Mouse (Mus musculus) CH12.LX (cell line): Measurements from ENCODE around the gene Abr. TPM values are rescaled to one million over a fixed set of nuclear protein-coding genes. Genes with fewer than 3 reads are reported as not detected.

Experiments used
- DNase-seq: peaks from one replicate; pipeline ENCODE4 v3.0.0-alpha.2; 2013; ENCODE audit errors: extremely low read depth
- H3K27ac ChIP-seq: 2 replicates; pipeline ENCODE4 v1.5.1; 2012; ENCODE audit warnings: low read depth, mild to moderate bottlenecking, control low read depth, moderate library complexity; ENCODE audit not compliant: insufficient read depth
- H3K27me3 ChIP-seq: replicated peaks from 2 replicates; pipeline ENCODE3; 2012; ENCODE audit warnings: inconsistent platforms
- H3K36me3 ChIP-seq, 2 experiments: replicated peaks in 1 of 2; 2 replicates each; pipeline versions ENCODE3 to v1.6.1; 2012; ENCODE audit warnings: inconsistent platforms in 1 of 2, low read length in 1 of 2, mild to moderate bottlenecking in 1 of 2, mixed read lengths in 1 of 2, moderate library complexity in 1 of 2; ENCODE audit not compliant: control insufficient read depth in 1 of 2, insufficient read depth in 1 of 2
- H3K4me1 ChIP-seq, 2 experiments: 2 replicates each; pipeline ENCODE4 v1.6.1; 2012; ENCODE audit warnings: inconsistent platforms in 1 of 2, moderate library complexity in 1 of 2; ENCODE audit not compliant: insufficient read depth in 2 of 2, control insufficient read depth in 1 of 2
- H3K4me2 ChIP-seq: 2 replicates; pipeline ENCODE4 v1.6.1; 2012; ENCODE audit warnings: low read depth, mild to moderate bottlenecking, control low read depth; ENCODE audit not compliant: poor library complexity, insufficient read depth, severe bottlenecking
- H3K4me3 ChIP-seq, 3 experiments: fragments of 150-350 bp in 1 of 3; sonication (generic) in 1 of 3; replicated peaks in 1 of 3; 2 replicates each; pipeline versions ENCODE3 to v1.5.1; 2011 to 2012; ENCODE audit warnings: low read depth in 2 of 3, low read length in 2 of 3, mild to moderate bottlenecking in 2 of 3, moderate library complexity in 2 of 3, control low read depth in 1 of 3, improper control_type of control experiment in 1 of 3, inconsistent platforms in 1 of 3, mixed read lengths in 1 of 3; ENCODE audit not compliant: poor library complexity in 1 of 3
- H3K79me2 ChIP-seq: replicated peaks from 2 replicates; pipeline ENCODE4 v1.6.1; 2012; ENCODE audit warnings: mild to moderate bottlenecking, moderate library complexity; ENCODE audit not compliant: control insufficient read depth, poor library complexity, insufficient read depth, severe bottlenecking; ENCODE audit errors: extremely low read depth
- H3K9ac ChIP-seq: 2 replicates; pipeline ENCODE4 v1.6.1; 2012; ENCODE audit warnings: low read depth, mild to moderate bottlenecking, control low read depth, moderate library complexity; ENCODE audit not compliant: insufficient read depth
- H3K9me3 ChIP-seq: replicated peaks from 2 replicates; pipeline ENCODE3; 2012; ENCODE audit warnings: low read length, inconsistent platforms, mixed read lengths
- CHD1 ChIP-seq: IDR thresholded peaks from 2 replicates; pipeline ENCODE4 v1.6.1; 2012; ENCODE audit warnings: low read depth, low read length, improper control_type of control experiment, inconsistent platforms
- CTCF ChIP-seq, 2 experiments: IDR thresholded peaks in 1 of 2; conservative IDR thresholded peaks in 1 of 2; 2 replicates each; pipeline ENCODE4 v1.5.1; 2011 to 2012; ENCODE audit warnings: low read depth in 2 of 2, low read length in 2 of 2, improper control_type of control experiment in 1 of 2, inconsistent platforms in 1 of 2, mild to moderate bottlenecking in 1 of 2, moderate library complexity in 1 of 2
- E2F4 ChIP-seq: IDR thresholded peaks from 2 replicates; pipeline ENCODE4 v1.6.1; 2011; ENCODE audit warnings: low read depth, low read length, improper control_type of control experiment; ENCODE audit not compliant: insufficient replicate concordance
- EP300 ChIP-seq: IDR thresholded peaks from 2 replicates; pipeline ENCODE4 v1.6.1; 2011; ENCODE audit warnings: low read length, improper control_type of control experiment
- JUN ChIP-seq: IDR thresholded peaks from 2 replicates; pipeline ENCODE4 v1.6.1; 2011; ENCODE audit warnings: low read depth, mild to moderate bottlenecking, low read length, improper control_type of control experiment, moderate library complexity; ENCODE audit not compliant: insufficient read depth
- MAFK ChIP-seq: IDR thresholded peaks from 2 replicates; pipeline ENCODE4 v1.6.1; 2011; ENCODE audit warnings: low read length, improper control_type of control experiment; ENCODE audit not compliant: insufficient replicate concordance
- MAX ChIP-seq: IDR thresholded peaks from 2 replicates; pipeline ENCODE4 v1.6.1; 2011; ENCODE audit warnings: low read length, improper control_type of control experiment
- MAZ ChIP-seq: IDR thresholded peaks from 2 replicates; pipeline ENCODE4 v1.6.1; 2012; ENCODE audit warnings: low read depth, mild to moderate bottlenecking, inconsistent platforms, low read length, improper control_type of control experiment, moderate library complexity
- POLR2A ChIP-seq: IDR thresholded peaks from 2 replicates; pipeline ENCODE4 v1.6.1; 2011; ENCODE audit warnings: low read depth, mild to moderate bottlenecking, improper control_type of control experiment, low read length
- POLR2AphosphoS2 ChIP-seq: IDR thresholded peaks from 2 replicates; pipeline ENCODE4 v1.6.1; 2011; ENCODE audit warnings: low read depth, low read length, improper control_type of control experiment
- RAD21 ChIP-seq: IDR thresholded peaks from 2 replicates; pipeline ENCODE4 v1.6.1; 2011; ENCODE audit warnings: low read depth, mild to moderate bottlenecking, low read length, improper control_type of control experiment, moderate library complexity
- SMC3 ChIP-seq: IDR thresholded peaks from 2 replicates; pipeline ENCODE4 v1.6.1; 2011; ENCODE audit warnings: low read depth, low read length, improper control_type of control experiment
- TCF12 ChIP-seq: IDR thresholded peaks from 2 replicates; pipeline ENCODE4 v1.6.1; 2014; ENCODE audit warnings: low read depth, mild to moderate bottlenecking, inconsistent platforms, low read length, improper control_type of control experiment
- USF2 ChIP-seq: conservative IDR thresholded peaks from 2 replicates; pipeline ENCODE4 v1.6.1; 2011; ENCODE audit warnings: low read depth, low read length, improper control_type of control experiment
- ZC3H11A ChIP-seq: IDR thresholded peaks from 2 replicates; pipeline ENCODE4 v1.6.1; 2012; ENCODE audit warnings: low read depth, mild to moderate bottlenecking, inconsistent platforms, low read length, improper control_type of control experiment
- ZKSCAN1 ChIP-seq: IDR thresholded peaks from 2 replicates; pipeline ENCODE4 v1.6.1; 2012; ENCODE audit warnings: low read depth, inconsistent platforms, low read length, improper control_type of control experiment, borderline replicate concordance
- dilution Hi-C: fragments of 300-500 bp; cut with MboI; formaldehyde crosslinking; loops from 2 replicates; pipeline ENCODE4 v1.14.3; 2020; ENCODE audit warnings: low sequenced_read_pairs; ENCODE audit not compliant: extremely low pct_unique_long_range_greater_than_20kb, extremely low pct_ligation_motif_present
- in situ Hi-C: fragments of 300-500 bp; cut with MboI; formaldehyde crosslinking; loops from 3 replicates; pipeline ENCODE4 v1.14.3; 2019; ENCODE audit warnings: low sequenced_read_pairs, low pct_ligation_motif_present, low pct_unique_long_range_greater_than_20kb, mixed read lengths
- polyA plus RNA-seq: library from polyadenylated mRNA; unstranded; fragments of >175 nt; gene quantifications from 2 replicates; pipeline ENCODE4 v1.2.1, GENCODE M21; 2012; ENCODE audit warnings: low read depth; ENCODE audit not compliant: insufficient read length
- total RNA-seq, 2 experiments: library from RNA; depleted of rRNA; stranded (reverse); fragments of 300-350 nt in 1 of 2; fragments of >200 nt in 1 of 2; gene quantifications; 2 replicates each; pipeline ENCODE4 v1.2.3; 2012 to 2014

The Abr gene
- total and polyA plus RNA-seq, 3 experiments, result 21.0 to 49.5 (median 37.4) TPM

DNA sequence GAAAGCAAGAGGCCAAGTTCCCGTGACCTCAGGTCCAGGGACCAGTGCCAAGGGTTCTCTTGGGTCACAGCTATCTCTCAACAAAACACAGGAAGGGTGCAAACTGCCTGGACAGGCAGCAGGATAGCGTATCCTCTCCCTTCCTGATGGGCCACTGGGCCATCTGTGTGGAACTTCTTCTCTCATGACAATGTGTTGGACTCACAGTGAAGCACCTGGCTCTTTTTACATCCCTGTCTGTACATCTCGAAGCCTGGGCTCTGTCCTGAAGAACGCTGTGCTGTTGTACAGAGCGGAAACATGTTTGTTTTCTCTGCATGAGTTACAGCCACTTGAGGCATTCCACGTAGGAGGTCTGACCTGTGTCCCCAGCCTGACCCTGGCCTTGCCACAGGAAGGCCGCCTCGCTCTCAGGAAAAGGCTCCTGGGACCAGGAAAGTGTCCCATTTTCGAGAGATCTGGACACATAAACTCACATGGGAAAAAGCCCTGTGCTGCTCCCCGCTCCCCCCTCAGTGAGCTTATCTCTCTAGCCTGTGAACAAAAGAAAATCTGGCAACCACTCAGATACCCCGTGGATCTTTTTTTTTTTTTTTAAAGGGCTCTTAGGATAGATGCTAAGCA lies 242.1 kb downstream of the Abr start:
- no peaks in the 10 kb centered on the region for H3K27me3 ChIP-seq
- H3K4me1 ChIP-seq, result no peaks in the 10 kb centered on the region
- no peak overlapping the region for H3K4me3 ChIP-seq
- TF ChIP-seq SMC3, result no peak
- TF ChIP-seq, all 38 proteins: peak for 0
- Histone ChIP-seq H3K79me2 (no peaks in the 10 kb centered on the region), H3K9me3 (no peaks in the 10 kb centered on the region), H3K9ac (no peak overlapping the region), H3K4me2 (no peak overlapping the region), H3K36me3 (peaks cover 0 to 2% of the 10 kb centered on the region in 2 experiments), H3K27ac (no peak overlapping the region)
- dilution Hi-C loops, result no loop called here
- in situ Hi-C loops, result no loop called here
- DNase-seq, result no peak

DNA sequence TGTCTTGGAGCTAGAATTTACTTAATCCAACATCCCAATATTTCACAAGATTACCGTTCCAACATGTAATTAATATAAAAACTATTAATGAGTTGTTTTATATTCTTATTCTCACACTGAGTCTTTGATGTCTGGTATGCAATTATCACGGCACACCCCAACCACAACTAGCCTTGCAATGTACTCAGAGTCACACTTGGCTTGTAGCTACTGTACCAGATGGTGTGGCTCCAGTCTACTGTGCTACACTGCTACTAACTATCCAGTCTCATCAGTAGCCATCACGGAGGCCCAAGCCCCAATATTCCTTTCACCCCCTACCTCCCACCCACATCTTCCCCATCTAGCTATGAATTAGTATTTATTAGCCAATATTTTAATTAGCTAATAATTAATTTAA lies 245.7 kb downstream of the Abr start:
- Histone ChIP-seq H3K27me3 (no peaks in the 10 kb centered on the region), H3K27ac (no peak overlapping the region), H3K36me3 (peaks cover 0 to 6% of the 10 kb centered on the region in 2 experiments), H3K9ac (no peak overlapping the region), H3K4me1 (no peaks in the 10 kb centered on the region), H3K9me3 (no peaks in the 10 kb centered on the region), H3K79me2 (no peaks in the 10 kb centered on the region), H3K4me3 (no peak overlapping the region), H3K4me2 (no peak overlapping the region)
- dilution Hi-C loops, result no loop called here
- TF ChIP-seq MAZ (no peak), POLR2AphosphoS2 (no peak), MAX (no peak), EP300 (no peak), USF2 (no peak), CTCF (conservative IDR thresholded peaks at IDR 0.05 in 1 of 2, IDR thresholded peaks at IDR 0.05 in 1 of 2; ENCODE audit: low read depth in 2 of 2, low read length in 2 of 2) (no peak), ZC3H11A (no peak), POLR2A (no peak), MAFK (no peak), E2F4 (no peak), ZKSCAN1 (no peak), JUN (no peak), RAD21 (no peak), TCF12 (no peak), CHD1 (no peak)
- DNase-seq, result no peak
- in situ Hi-C loops, result no loop called here
